Mouse (Mus musculus) heart, postnatal 10 days (tissue): Measurements from ENCODE around the gene Snrnp200. TPM values are rescaled to one million over a fixed set of nuclear protein-coding genes. Genes with fewer than 3 reads are reported as not detected.

Experiments used
- total RNA-seq, 2 experiments: library from RNA; stranded (reverse); gene quantifications; 2 replicates each; pipeline ENCODE4 v1.2.3; 2021

The Snrnp200 gene
- total RNA-seq, 2 experiments from 2014 or later: 63.3 to 66.8 TPM

Other genes starting within 250 kb of the Snrnp200 start
- 1 to 10 TPM; 7.4 to 9.6 TPM for gene Ap4e1, start 199.7 kb upstream of the Snrnp200 start, total RNA-seq
- gene Blvra, start 137.7 kb upstream of the Snrnp200 start, total RNA-seq: 10 to 100 TPM; 23.0 to 26.1 TPM
- 10 to 100 TPM; 13.7 to 15.2 TPM for gene Ncaph, start 74.4 kb upstream of the Snrnp200 start, total RNA-seq
- 10 to 100 TPM; 14.1 to 15.3 TPM for gene Itpripl1, start 64.9 kb upstream of the Snrnp200 start, total RNA-seq
- gene 1810024B03Rik, start 106 bp upstream of the Snrnp200 start, total RNA-seq: under 1 TPM; 0.53 to 0.67 TPM
- gene Ciao1, start 39.4 kb downstream of the Snrnp200 start, total RNA-seq: 10 to 100 TPM; 57.2 to 60.4 TPM
- 10 to 100 TPM; 39.4 to 40.4 TPM for gene Tmem127, start 39.5 kb downstream of the Snrnp200 start, total RNA-seq
- gene Stard7, start 61.8 kb downstream of the Snrnp200 start, total RNA-seq: 100 to 1,000 TPM; 184 to 187 TPM
- gene Dusp2, start 127.8 kb downstream of the Snrnp200 start, total RNA-seq: 1 to 10 TPM; 1.2 to 1.8 TPM
- not detected for gene Astl, start 130.3 kb downstream of the Snrnp200 start, total RNA-seq
- 1 to 10 TPM in 1 of 2 experiments, under 1 TPM in 1; 0.84 to 1.1 TPM for gene Adra2b, start 154.8 kb downstream of the Snrnp200 start, total RNA-seq
- not detected for gene Gpat2, start 216.8 kb downstream of the Snrnp200 start, total RNA-seq
- 10 to 100 TPM; 25.2 to 25.3 TPM for gene Fahd2a, start 236.2 kb downstream of the Snrnp200 start, total RNA-seq